Mouse (Mus musculus) layer of hippocampus, adult 9-11 months (tissue): ENCODE measurements around the gene Zfpm1.
"Not testable (repeated sequence)": the region's sequence is repeated elsewhere in the genome, so short reads cannot be mapped to it uniquely, and the experiment has no call there.

Source experiments
- DNase-seq: peaks from one replicate; pipeline ENCODE4 v3.0.0; 2022

Gene Zfpm1

GRCm38 (mm10) chr8:122299581-122300254, 17.8 kb downstream of the Zfpm1 start:
- no peak for DNase-seq

DNA sequence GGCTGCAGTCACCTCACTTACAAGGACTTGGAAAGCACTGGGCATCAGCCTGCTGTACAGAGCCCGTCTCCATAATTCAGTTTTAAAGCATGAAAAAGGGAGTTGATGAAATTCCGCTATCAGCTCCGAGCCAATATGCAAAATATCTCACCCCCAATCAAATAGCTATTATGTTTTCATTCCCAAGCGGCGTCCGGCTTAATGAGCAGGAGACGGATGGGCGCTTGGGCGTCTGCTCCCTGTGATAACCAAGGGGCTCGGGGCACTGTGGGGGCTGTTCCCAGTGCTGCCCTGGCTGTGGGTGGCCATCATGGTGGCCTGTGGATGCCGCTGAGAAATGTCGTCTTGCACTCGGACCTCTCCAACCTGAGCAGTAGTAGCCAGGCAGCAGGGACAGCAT, 19.1 kb downstream of the Zfpm1 start:
- DNase-seq: no peak

DNA sequence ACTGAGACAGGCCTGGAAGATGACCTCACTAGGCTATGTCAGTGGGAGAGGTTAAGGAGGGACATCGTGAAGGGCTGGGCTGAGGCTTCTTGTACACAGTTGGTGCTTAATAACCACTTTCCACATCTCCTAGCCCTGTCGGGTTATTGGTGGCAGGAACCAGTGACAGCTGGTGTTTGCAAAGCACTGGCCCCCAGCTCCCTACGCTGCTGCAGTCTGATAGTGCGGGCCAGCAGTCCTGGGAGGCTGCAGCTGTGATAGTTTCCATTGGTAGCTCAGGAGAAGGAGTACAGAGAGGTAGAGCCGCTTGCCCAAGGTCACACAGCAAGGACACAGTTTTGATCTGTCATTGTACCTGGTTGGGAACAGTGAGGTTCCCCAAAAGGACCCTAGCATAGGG, 19.9 kb downstream of the Zfpm1 start:
- no peak for DNase-seq

- DNase-seq: no peak
Observed at GRCm38 (mm10) chr8:122303451-122303850, 21.5 kb downstream of the Zfpm1 start.

GRCm38 (mm10) chr8:122304058-122304457, 22.1 kb downstream of the Zfpm1 start:
- DNase-seq: no peak

GRCm38 (mm10) chr8:122306660-122307399, 24.9 kb downstream of the Zfpm1 start:
- DNase-seq: no peak

GRCm38 (mm10) chr8:122307836-122308235, 25.9 kb downstream of the Zfpm1 start:
- peak; percentile 34 for DNase-seq

GRCm38 (mm10) chr8:122309272-122309671, 27.3 kb downstream of the Zfpm1 start:
- no peak for DNase-seq

GRCm38 (mm10) chr8:122311115-122311514, 29.2 kb downstream of the Zfpm1 start:
- DNase-seq: no peak

GRCm38 (mm10) chr8:122312553-122312952, 30.6 kb downstream of the Zfpm1 start:
- DNase-seq: no peak

- DNase-seq: no peak
Observed at GRCm38 (mm10) chr8:122313310-122313709, 31.4 kb downstream of the Zfpm1 start.

DNA sequence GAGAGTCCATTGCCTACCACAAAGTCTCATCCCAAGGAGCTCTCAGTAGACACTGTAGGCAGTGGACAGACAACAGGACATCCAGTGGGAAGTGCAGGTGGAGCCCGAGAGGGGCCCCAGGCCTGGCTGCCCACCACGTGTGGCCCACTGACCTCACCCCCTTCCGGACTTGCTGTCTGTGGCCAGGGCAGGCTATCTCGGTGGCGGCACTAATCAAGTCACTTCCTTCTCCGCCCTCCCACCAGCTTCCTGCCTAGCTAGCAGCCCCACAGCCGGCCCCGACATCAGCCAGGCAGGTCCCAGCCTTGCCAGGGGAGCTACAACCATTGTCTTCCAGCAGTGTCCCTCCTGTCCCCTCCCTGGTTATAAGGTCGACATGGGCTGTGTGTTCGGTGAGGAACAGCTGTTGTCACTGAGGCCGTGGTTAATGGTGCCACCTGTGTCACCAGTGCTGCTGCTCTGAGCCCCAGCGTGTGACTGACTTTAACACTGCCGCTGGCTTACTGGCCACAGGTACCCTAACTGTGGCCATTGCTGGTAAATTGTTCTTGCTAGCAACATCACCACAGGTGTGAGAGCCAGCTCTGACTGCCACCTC, 33.1 kb downstream of the Zfpm1 start:
- DNase-seq: peak; percentile 77

DNA sequence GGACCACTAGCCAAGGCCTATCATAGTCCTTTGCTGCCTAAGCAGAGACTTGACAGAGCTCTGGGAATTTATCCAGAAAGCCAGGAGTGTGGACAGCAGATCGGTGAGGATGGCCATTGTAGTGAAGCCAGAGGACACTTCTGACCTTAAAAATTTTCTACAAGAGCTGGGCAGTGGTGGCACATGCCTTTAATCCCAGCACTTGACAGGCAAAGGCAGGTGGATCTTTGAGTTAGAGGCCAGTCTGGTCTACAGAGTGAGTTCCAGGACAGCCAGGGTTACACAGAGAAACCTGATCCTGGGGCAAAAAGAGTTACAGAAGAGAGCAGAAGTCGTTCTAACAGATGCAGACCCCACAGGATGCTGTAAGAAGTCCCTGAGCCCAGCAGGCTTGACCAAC, 34.5 kb downstream of the Zfpm1 start:
- DNase-seq: no peak

DNA sequence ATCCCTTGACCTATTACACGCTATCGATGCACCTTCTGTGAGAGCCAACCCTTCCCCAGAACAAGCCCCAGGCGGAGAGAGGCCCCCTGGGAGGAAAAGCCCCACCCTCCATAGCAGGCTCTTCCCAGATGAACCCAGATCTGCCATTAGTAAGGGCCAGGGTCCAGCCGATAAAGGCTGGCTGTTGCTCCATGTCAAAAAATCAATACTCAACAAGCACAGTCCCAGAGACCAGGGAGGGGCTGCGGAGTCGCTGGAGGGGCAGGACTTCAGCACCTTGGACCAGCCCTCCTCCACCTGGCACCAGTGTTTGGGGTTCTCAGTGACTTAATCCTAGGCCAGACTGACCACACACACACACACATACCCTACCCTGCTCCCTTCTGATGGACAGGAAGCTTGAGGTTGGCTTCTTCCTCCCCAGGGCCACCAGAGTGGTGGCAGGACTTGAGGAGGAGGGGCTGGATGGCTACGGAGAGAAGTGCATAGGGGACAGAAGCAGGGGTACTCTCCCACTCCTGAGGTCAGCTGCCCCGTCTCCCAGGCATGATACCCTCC, 36.1 kb downstream of the Zfpm1 start:
- DNase-seq: no peak

DNA sequence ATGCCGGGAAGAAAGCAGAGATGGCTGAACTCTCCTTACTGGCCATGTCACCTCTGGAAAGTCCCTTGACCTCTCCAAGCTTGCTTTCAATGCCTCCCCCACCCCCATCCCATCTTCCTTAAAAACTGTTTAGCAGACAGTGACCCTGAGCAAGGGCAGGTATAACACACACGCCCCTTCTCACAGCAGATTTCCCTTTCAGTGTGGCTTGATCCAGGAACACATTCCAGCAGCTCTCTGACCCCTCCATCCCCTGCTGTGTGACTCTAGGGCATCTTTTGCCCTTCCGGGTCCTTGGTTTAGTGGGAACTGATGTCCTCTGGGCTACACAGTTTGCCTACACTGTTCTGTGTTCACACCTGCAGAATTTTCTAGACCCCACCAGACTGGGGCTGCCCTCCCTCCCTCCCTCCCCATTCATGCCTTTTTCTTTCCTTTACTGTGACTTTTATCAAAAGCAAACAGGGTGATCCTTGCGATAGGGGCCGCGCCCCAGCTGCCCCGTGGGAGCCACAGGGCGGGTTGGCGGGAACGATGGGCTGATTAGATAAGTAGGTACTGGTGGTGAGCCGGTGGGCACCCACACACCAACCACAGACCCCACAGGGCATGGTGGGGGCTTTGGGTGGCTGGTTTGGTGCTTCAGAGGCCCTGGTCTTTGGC, 37.2 kb downstream of the Zfpm1 start:
- DNase-seq: no peak

DNA sequence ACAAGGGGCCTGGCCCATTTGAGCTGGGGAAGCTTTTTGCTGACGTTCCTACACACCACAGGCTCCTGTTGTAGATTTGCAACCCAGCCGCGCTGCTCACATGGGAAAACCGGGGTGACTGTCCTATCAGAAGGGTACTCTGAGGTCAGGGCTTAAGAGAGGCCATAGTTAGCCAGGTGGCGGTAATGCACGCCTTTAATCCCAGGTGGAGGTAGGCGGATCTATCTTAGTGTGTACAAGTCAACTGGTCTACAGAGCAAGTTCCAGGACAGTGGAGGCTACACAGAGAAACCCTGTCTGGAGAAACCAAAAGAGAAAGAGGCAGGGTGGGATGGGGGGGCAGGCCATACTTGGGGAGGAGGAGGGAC, 37.8 kb downstream of the Zfpm1 start:
- no peak for DNase-seq

DNA sequence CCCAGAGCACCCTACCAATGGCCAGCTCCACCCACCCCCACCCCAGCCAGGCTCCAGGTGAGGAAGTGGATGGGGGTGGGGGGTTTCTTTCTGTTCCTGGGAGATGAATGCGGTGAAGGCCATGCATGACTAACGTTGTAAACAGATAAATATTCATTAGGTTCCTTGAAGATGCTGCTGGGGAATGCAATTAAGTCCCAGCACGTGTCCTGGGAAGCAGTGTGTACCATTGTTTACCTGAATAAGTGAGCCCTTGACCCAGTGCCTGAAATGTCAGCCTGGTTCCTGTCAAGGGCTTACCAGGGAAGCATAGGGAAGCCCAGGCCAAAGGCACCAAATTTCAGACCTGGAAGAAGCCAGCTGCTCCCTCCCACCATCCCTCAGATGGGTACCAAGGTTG, 38.6 kb downstream of the Zfpm1 start:
- no peak for DNase-seq

DNA sequence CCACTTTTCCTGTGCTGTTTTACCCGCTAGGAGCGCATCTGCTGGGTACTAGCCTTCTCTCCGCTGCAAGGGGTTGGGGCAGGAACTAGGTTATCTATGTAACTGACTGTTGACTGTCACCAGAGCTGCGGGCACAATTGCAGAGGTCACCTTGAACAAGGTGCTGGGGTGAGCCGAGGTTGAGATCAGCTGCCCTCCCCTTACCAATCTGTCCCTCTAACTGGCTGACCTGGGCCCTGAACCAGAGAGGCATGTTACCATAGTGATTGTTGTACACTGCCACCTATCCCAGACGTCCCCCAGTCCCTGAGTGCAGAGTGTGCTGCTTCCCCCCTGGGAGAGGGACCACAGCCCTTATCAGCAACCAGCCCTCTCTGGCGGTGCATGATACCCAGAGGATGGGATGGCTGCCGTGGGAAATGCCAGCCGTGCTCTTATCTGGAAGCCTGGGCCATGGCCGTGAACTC, 39.5 kb downstream of the Zfpm1 start:
- DNase-seq: no peak

DNA sequence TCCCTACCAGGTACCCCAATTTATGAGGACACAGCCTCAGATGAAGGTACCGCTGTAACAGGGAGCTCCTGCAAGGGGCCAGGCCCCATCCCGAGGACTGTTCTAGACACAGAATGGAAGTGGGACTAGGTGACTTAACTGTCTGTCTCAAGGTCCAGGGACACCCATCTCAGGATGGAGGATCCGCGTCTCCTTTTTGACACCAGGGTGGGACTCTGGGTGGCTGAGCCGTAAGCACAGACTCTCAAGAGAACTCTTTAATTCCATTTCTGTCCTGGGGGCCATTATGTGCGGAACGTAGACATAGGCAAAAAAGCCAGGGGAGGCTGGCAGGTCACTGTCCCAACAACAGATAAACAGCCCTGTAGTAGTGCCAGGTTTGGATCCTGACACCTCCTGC, 40.2 kb downstream of the Zfpm1 start:
- no peak for DNase-seq

- no peak for DNase-seq
Observed at GRCm38 (mm10) chr8:122322792-122323191, 40.9 kb downstream of the Zfpm1 start.

DNA sequence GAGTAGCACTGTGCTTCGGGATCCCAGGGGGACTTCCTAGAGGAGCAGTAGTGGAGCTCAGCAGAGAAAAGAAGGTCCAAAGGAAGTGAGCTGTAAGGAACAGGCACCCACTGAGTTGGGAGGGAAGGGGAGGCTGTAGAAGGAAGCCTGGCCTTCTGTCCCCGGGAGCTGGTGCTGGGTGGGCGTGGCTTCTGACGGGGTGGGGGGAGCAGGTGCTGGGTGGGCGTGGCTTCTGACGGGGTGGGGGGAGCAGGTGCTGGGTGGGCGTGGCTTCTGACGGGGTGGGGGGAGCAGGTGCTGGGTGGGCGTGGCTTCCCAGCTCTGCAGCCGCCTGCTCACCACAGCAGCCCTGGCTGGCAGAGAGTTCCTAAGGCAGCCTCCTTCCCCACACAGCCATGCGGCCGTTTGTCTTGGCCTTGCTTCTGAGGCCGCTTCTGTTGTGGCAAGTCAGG, 42.0 kb downstream of the Zfpm1 start:
- not testable (repeated sequence) for DNase-seq

DNA sequence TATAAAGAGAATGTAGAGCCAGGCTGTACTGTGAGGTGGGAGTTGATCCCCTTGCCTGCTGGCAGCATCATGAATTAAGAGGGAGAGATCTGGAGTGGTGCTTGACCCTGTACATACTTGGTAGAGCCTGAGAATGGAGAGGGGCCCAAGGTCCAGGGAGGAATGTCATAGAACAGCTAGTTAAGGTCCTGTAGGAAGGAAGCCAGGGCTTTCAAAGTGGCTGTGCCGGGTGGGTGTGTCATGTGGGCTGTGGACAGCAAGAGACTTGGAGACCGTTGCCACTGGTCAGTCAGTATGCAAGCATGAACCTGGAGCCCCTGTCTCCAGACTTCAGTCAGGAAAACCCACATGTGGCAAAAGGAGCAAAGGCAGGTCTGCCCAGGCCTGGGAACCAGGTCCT, 43.3 kb downstream of the Zfpm1 start:
- no peak for DNase-seq

DNA sequence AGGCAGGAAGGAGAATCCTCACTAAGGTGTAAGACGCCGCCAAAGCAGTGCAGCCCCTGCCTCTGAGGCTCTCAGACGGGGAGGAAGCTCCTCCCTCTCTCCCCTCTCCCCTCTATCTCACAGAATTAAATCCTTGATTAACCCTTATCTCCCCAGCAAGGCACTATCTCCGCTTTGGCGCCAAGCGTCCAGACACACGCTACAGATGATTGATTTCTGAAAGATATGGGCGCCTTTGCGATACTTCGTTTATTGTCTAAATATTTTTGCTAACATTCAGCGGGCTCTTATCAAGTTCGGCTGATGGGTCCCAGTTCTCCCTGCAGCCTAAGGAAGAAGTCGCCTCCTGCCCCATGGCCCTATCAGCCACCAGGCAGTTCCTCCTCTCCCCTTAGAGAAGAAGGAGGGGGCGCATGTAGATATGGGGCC, 44.2 kb downstream of the Zfpm1 start:
- DNase-seq: no peak
